In the genomic region with DNA sequence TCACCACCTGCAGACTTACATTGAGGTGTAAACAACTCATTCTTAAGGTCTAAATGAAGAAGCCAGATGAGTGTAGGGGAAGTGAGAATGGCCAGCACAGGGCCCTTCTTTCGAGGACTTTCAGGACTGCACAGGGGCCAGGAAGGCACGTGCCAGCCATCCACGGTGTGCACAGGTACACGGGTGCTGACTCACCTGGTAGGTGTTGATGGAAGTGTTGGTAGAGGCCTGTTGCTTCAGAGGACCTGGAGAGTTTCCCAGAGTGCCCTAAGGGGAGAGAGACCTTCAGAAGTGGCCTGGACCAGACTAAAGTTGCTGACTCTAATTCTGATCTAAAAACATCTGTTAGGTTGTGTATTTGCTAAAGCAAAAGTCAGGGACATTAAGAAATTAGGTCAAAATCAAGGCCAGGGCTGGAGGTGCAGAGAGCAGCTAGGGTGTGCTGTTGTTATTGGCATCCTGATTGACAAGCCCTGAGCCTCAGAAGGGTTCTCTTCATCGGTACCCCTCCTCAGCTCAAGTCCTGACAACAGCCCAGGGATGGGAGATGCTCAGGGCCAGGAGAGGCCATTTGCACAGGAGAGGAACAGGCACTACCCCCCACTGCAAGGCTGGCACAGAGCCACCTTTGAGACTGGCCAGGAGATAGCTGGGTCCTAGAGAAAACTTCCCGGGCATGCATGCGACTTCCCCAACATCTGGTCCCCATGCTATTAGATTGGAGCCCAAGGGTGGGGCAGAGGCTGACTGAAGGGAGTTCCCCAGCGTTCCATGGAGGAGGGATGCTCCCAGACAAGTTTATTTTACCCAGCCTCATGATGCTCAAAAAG, we compare ENCODE assay signal across 15 mouse cellular contexts. TPM values are rescaled to one million over a fixed set of nuclear protein-coding genes. Genes with fewer than 3 reads are reported as not detected.
DNase-seq lines count a peak whose midpoint lies in the region; ATAC-seq and TF ChIP-seq lines count a peak whose summit lies in the region.
"Had no signal": no experiment of that assay in that cellular context is flagged by ENCODE, and none has a peak within 500 bp of the region (broad histone marks: within the 10 kb centered on the region; RNA-seq: fewer than 3 reads in every experiment).

No protein-coding gene starts in this region.

- 0 out of 2 replicates have a peak, but pooled peaks have one; percentile 28 for ATAC-seq in megakaryocyte, adult 5-6 weeks (ENCODE audit: poor library complexity, severe bottlenecking)

- TF ChIP-seq POLR2A in spleen, adult 2 months (IDR thresholded peaks at IDR 0.05; ENCODE audit: low read depth, low read length), result no peak

- H3K4me3 ChIP-seq in spleen, adult 2 months (ENCODE audit: extremely low read depth, insufficient read depth, insufficient read length), result no peak overlapping the region
- H3K4me3 ChIP-seq: forebrain, embryonic 10.5 days; heart, embryonic 15.5 days; myocyte had no signal

- WGBS in spleen, adult 2 months, result 57% methylated on average over 8 of the region's 8 CpGs

- no peaks in the 10 kb centered on the region for H3K36me3 ChIP-seq in spleen, adult 2 months (ENCODE audit: control insufficient read depth, insufficient read depth, low read length)
- H3K36me3 ChIP-seq: forebrain, embryonic 10.5 days; heart, embryonic 15.5 days had no signal

- no peak for TF ChIP-seq CTCF in spleen, adult 2 months (IDR thresholded peaks at IDR 0.05; ENCODE audit: extremely low read depth, insufficient read depth, insufficient read length, insufficient replicate concordance)

- no peaks in the 10 kb centered on the region for H3K27me3 ChIP-seq in spleen, adult 2 months (ENCODE audit: control insufficient read depth, insufficient read depth, low read length)
- H3K27me3 ChIP-seq: heart, embryonic 15.5 days had no signal

- H3K27ac ChIP-seq in spleen, adult 2 months (ENCODE audit: insufficient read depth, low read length), result peak overlapping the region; percentile 10; the same call in 1 of the 2 replicates
- H3K27ac ChIP-seq: forebrain, embryonic 10.5 days; heart, embryonic 15.5 days had no signal

- H3K4me1 ChIP-seq in spleen, adult 2 months (ENCODE audit: control insufficient read depth, insufficient read depth, insufficient read length), result peaks cover 34% of the 10 kb centered on the region; the same call in 1 of the 2 replicates
- H3K4me1 ChIP-seq: forebrain, embryonic 10.5 days; heart, embryonic 15.5 days had no signal

- DNase-seq in gastrocnemius, adult 18-20 months (ENCODE audit: low spot score), result peak; percentile 69
- DNase-seq in gastrocnemius, postnatal 10 days, result no peak
- peak in 1 of 2 experiments; percentile 18 for DNase-seq in spleen, adult 2 months (ENCODE audit: low read depth in 1 of 2, low spot score in 2 of 2)
- DNase-seq in spleen, adult 12 weeks (ENCODE audit: low spot score), result no peak
- DNase-seq in cerebellum, adult 9-10 months, result peak; percentile 28
- DNase-seq in adipocyte (ENCODE audit: low spot score), result no peak
- no peak for DNase-seq in right cerebral cortex, postnatal 14 days

RNA-seq across cellular contexts. Expression of a gene that starts 5.5 kb away (rescaled TPM):
- 1 to 10 TPM in 1 of 2 experiments, under 1 TPM in 1; 0.64 to 1.8 TPM for total RNA-seq in gastrocnemius, adult 18-20 months (2021)
- 1 to 10 TPM; 1.6 to 2.2 TPM for total RNA-seq in gastrocnemius, postnatal 10 days (2021)
- polyA plus RNA-seq in spleen, adult 2 months (2012; rRNA removed), result 15.9 and 16.7 TPM in 2 replicates
- total RNA-seq in megakaryocyte, adult 5-6 weeks (2015), result not detected in 2 replicates
- total RNA-seq in megakaryocyte, adult 5-6 weeks (2017), result not detected in 2 replicates
- total RNA-seq: common myeloid progenitor, adult 5-6 weeks had no signal
- polyA plus RNA-seq: C2C12 had no signal

RNA-seq across cellular contexts. Expression of a gene that starts 12.4 kb away (rescaled TPM):
- total RNA-seq in gastrocnemius, adult 18-20 months (2021), result not detected
- total RNA-seq in gastrocnemius, postnatal 10 days (2021), result not detected
- 0.12 and 0.25 TPM in 2 replicates for polyA plus RNA-seq in spleen, adult 2 months (2012; rRNA removed)
- not detected in 2 replicates for total RNA-seq in megakaryocyte, adult 5-6 weeks (2015)
- total RNA-seq in megakaryocyte, adult 5-6 weeks (2017), result 0.18 TPM in 1 of 2 replicates, not detected in the other
- total RNA-seq: common myeloid progenitor, adult 5-6 weeks had no signal
- polyA plus RNA-seq: C2C12; forebrain, embryonic 10.5 days; heart, embryonic 15.5 days; kidney, embryonic 14.5 days; lung, embryonic 16.5 days; myocyte had no signal

RNA-seq across cellular contexts. Expression of a gene that starts 45.5 kb away (rescaled TPM):
- total RNA-seq in gastrocnemius, adult 18-20 months (2021), result 10 to 100 TPM; 82.9 to 95.7 TPM
- 10 to 100 TPM; 75.4 to 98.1 TPM for total RNA-seq in gastrocnemius, postnatal 10 days (2021)
- polyA plus RNA-seq in spleen, adult 2 months (2012; rRNA removed), result 3.4 and 4.1 TPM in 2 replicates
- 64.0 and 80.3 TPM in 2 replicates for total RNA-seq in megakaryocyte, adult 5-6 weeks (2015)
- 9.5 and 13.5 TPM in 2 replicates for total RNA-seq in megakaryocyte, adult 5-6 weeks (2017)

RNA-seq across cellular contexts. Expression of a gene that starts 47.1 kb away (rescaled TPM):
- under 1 TPM; 0.62 to 0.71 TPM for total RNA-seq in gastrocnemius, adult 18-20 months (2021)
- total RNA-seq in gastrocnemius, postnatal 10 days (2021), result 1 to 10 TPM; 6.4 to 7.8 TPM
- 0.28 and 0.31 TPM in 2 replicates for polyA plus RNA-seq in spleen, adult 2 months (2012; rRNA removed)
- total RNA-seq in megakaryocyte, adult 5-6 weeks (2015), result not detected in 2 replicates
- not detected in 2 replicates for total RNA-seq in megakaryocyte, adult 5-6 weeks (2017)
- total RNA-seq: common myeloid progenitor, adult 5-6 weeks had no signal
- polyA plus RNA-seq: C2C12 had no signal

Comparison
In these comparisons a context has a peak if more than half of its experiments do, and no peak if none do; other contexts are left out.
1. DNase-seq: peak in gastrocnemius, adult 18-20 months (single experiment) and cerebellum, adult 9-10 months (single experiment); none in gastrocnemius, postnatal 10 days (single experiment), spleen, adult 12 weeks (single experiment), adipocyte (single experiment) and right cerebral cortex, postnatal 14 days (single experiment).